Mouse (Mus musculus): ENCODE data around the gene Dlg2.

The Dlg2 gene

GRCm38 (mm10) chr7:90476313-90477245 lies at the start of gene Dlg2:
Dlg2 (plus strand) TSS chr7:90476672.
- DNase-seq = peak in 1 of 2 experiments; percentile 63

DNA sequence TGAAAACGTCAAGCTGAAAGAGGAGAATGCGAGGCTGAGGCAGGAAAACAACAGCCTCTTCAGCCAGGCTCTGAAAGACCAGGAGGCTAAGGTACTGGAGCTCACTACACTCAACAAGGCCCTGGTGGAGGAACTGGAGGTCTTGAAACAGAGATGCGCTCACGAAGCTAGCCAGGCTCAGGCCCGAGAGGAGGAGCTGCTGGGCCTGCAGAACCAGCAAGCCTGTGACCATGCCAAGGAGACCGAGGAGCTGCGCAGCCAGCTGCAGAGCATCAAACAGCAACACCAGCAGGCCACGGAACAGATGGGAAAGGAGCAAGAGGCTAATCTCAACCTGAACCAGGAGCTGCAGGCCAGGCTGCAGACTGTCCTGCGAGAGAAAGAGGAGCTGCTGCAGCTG lies 49.5 kb upstream of the Dlg2 start:
- DNase-seq = no peak

DNA sequence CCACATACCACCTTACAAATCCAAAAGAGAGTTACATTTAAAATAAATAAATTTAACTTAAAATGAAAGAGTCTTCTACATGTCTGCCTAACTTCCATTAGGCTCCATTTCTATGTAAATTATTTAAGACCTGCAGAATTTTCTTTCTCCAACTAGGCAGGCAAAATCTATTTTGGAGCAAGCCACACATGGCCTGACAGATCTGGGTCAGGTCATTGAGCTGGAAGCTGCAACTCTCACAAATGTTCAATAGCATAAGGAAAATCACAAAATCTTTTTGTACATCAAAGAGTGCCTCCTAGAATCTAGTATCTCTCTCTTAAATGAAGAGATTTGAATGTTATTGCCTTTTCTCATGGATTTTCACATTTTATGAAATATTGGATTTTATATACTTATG lies 44.3 kb upstream of the Dlg2 start:
- no peak for DNase-seq

DNA sequence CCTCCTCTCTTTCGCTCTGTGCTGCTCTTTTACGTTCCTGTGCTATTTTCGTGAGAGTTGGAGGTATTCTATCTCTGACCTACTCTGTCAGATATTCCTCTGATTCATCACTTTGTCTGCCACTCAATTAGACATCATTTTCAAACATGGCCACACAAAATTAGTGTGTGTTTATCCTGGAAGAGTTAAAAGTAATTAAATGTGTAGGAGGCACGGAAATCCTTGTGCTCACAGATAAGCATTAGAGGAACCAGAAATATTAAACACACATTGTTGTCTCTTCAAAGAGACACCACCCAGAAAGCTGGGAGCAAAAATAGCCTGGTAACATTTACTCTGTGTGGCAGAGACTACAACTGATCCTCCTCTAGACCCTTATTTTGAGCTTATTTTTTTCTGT lies 36.4 kb upstream of the Dlg2 start:
- no peak for DNase-seq

DNA sequence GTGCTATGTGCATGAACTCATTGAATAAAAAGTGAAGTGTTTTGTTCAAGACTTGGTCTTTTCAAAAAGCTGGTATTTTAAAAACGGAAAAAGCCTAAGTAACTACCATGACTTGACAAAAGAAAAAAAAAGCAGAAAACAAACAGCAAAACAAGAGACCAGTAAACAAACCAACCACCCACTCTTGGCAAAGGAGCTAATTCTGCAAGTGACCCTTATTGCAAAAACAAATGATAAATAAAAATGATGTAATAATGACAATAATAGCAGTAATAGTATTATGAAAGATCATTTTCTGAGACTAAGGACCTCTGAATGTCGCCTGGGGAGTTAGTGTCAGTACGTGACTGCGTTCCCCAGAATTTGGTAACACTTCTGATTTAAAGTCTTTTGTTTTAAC lies 34.4 kb upstream of the Dlg2 start:
- DNase-seq = no peak

GRCm38 (mm10) chr7:90442518-90443080 lies 33.9 kb upstream of the Dlg2 start, which contains the start of gene Crebzf:
Crebzf (plus strand) TSS chr7:90442729.
- DNase-seq = peak; percentile 99

DNA sequence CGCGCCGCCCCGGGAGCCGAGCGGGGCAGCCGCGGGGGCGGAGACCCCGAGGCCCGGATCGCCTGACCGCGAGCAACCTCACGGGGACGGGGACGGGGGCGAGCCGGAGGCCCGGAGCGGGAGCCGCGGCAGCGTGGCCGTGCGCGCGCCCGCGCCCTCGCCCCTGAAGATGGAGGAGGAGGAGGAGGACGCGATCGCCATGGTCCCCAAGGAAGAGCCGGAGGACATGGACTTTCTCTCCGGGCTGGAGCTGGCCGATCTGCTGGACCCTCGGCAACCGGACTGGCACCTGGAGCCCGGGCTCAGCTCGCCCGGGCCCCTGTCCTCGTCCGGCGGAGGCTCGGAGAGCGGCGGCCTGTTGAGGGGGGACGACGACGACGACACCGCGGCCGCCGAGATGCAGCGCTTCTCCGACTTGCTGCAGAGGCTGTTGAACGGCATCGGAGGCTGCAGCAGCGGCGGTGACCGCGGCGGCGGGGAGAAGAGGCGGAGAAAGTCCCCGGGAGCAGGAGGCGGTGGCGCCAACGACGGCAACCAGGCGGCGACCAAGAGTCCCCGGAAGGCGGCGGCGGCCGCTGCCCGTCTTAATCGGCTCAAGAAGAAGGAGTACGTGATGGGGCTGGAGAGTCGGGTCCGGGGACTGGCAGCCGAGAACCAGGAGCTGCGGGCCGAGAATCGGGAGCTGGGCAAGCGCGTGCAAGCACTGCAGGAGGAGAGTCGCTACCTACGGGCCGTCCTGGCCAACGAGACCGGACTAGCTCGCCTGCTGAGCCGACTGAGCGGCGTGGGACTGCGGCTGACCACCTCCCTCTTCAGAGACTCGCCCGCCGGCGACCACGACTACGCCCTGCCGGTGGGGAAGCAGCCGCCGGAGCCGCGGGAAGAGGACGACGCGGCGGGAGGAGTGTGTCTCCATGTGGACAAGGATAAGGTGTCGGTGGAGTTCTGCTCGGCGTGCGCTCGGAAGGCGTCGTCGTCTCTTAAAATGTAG lies 33.1 kb upstream of the Dlg2 start:
- peak; percentile 67 to 86 for DNase-seq

- DNase-seq = peak in 1 of 2 experiments; percentile 9
Measured at GRCm38 (mm10) chr7:90444206-90444605, 32.3 kb upstream of the Dlg2 start.

- no peak for DNase-seq
Measured at GRCm38 (mm10) chr7:90456149-90456844, 20.2 kb upstream of the Dlg2 start.

DNA sequence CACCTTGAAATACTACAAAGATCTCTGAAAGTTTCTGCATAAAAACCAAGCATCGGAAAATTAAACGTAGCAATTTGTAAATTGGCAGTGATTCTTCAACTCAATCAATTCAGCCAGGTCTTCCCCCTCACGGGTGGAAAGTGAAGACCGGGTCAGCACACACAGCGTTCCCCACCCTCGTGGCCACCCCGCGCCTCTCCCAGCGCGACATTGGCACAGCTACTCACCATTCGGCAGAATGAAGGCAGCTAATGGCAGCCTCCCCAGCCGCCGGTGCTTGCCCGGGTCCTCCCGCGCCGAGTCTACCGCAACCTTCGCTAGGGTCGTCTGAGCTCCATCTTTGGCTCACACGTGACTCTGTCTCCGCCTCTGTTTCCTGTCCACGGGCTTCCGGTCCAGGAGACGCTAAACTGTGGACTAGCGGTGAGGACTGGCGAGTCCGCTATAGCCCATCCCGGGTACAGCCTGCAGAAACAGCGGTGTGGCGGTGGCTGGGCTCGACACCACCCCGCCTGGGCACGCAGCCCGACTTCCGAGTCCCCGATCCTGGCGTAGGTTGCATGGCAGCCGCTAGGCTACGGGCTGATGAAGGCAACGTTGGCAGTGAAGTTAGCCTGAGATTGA lies 19.5 kb upstream of the Dlg2 start, which contains the start of gene Tmem126a:
Tmem126a (minus strand) TSS at position 385 of the 624 bp plus-strand sequence.
- peak; percentile 90 to 95 for DNase-seq

GRCm38 (mm10) chr7:90457517-90457916 lies 19.0 kb upstream of the Dlg2 start:
- peak in 1 of 2 experiments; percentile 36 for DNase-seq

DNA sequence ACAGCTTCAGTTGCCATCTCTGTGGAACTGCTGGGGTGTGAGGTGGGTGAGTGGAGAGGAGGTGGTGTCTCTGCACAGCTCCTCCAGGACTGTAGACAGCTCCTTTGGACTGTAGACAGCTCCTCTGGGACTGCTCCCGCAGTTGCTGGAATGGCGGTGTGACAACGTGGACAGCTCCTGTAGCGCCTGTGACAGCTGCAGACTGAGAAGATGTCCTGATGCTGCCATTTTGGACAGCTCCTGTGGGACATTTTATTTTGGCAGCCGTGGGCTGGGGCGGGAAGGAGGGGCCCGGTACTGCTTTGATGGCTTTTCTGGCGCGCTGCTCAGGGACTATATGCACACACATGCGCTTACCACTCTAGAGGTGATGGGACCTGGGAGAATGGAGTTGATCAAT lies 16.1 kb upstream of the Dlg2 start:
- DNase-seq = no peak

DNA sequence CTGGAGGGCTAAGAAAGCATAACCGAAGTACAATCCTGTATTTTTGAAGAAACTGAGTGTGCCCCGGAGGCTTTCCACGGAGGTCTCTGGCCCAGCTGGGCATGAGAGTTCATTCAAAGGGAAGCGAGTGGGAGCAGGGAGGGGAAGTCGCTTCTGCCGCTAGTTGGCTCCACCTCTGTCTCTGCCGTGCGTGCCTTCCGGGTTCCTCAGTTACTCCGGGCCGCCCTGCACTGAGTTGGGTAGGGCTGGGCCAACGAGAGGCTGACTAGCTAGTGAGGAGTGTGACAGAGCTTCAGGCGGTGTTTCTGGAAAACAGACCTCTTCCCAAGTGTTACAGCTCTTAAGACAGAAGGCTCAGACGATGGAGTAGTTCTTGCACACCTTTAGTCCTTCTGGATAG lies 15.5 kb upstream of the Dlg2 start:
- peak; percentile 49 to 68 for DNase-seq

DNA sequence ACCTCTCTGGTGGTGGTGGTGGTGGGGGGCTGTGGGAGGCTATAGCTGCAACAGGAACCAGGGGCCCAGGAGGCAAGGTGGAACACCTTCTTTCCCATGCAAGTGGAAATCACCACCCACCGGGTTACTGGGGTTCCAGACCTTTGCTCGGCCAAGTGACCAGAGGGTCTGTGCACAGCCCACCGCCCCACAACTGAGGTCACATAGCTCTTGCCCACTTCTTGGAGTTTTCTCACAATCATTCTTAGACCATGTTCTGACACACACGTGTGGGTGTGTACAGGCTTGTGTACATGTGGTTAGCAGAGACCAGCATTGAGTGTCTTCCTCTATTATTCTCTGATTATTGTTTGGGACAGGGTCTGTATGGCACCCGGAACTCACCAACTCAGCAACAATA lies 15.0 kb upstream of the Dlg2 start:
- no peak for DNase-seq

GRCm38 (mm10) chr7:90473511-90473910 lies 3.0 kb upstream of the Dlg2 start:
- no peak for DNase-seq

- DNase-seq = peak; percentile 98 to 100
Measured at GRCm38 (mm10) chr7:90475793-90476312, 619 bp upstream of the Dlg2 start, which contains the start of gene Tmem126b. Tmem126b (minus strand) TSS chr7:90476001.

- DNase-seq = no peak
Measured at GRCm38 (mm10) chr7:90482607-90483006, 6.1 kb downstream of the Dlg2 start.

GRCm38 (mm10) chr7:90508124-90508523 lies 31.7 kb downstream of the Dlg2 start:
- no peak for DNase-seq

GRCm38 (mm10) chr7:90512293-90512692 lies 35.8 kb downstream of the Dlg2 start:
- DNase-seq = no peak

GRCm38 (mm10) chr7:90539481-90540402 lies 63.3 kb downstream of the Dlg2 start:
- no peak for DNase-seq
